Mouse (Mus musculus): ENCODE results near the gene Bmp2.

Bmp2 gene

DNA sequence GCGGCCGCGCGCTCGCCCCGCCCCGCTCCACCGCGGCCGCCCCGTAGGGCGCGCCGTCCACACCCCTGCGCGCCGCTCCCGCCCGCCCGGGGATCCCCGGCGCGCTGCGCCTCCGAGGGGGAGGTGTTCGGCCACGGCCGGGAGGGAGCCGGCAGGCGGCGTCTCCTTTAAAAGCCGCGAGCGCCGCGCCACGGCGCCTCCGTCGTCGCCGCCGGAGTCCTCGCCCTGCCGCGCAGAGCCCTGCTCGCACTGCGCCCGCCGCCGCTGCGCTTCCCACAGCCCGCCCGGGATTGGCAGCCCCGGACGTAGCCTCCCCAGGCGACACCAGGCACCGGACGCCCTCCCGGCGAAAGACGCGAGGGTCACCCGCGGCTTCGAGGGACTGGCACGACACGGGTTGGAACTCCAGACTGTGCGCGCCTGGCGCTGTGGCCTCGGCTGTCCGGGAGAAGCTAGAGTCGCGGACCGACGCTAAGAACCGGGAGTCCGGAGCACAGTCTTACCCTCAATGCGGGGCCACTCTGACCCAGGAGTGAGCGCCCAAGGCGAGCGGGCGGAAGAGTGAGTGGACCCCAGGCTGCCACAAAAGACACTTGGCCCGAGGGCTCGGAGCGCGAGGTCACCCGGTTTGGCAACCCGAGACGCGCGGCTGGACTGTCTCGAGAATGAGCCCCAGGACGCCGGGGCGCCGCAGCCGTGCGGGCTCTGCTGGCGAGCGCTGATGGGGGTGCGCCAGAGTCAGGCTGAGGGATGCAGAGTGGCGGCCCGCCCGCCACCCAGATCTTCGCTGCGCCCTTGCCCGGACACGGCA, at the start of gene Bmp2:
TSS of gene Bmp2 (plus strand) at position 129 of the 811 bp plus-strand sequence.
- no peak for DNase-seq (ENCODE audit: low read depth, low spot score)

- DNase-seq (ENCODE audit: low read depth, low spot score), result no peak
Measured at GRCm38 (mm10) chr2:133505678-133506077, 46.3 kb upstream of the Bmp2 start.

DNA sequence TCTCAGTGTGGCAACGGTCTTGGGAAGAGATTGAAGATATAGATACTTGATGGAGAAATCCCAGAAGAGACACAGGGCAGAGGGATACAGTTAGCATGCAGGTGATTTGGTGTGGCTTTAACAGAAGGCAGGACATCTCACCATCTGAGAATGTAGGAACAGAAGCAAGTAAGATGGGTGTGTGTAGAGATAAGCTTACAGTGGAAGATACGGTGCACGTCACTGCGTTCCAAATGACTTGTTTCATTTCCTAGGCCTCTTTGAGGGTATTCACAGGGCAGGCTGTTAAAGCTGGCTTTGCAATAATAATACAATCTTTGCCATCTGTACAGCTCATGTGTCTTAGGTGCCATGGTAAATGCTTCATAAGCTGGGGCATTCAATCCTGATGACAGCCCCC, 44.9 kb upstream of the Bmp2 start:
- DNase-seq (ENCODE audit: low read depth, low spot score), result no peak

- DNase-seq (ENCODE audit: low read depth, low spot score), result no peak
Measured at GRCm38 (mm10) chr2:133509141-133509540, 42.8 kb upstream of the Bmp2 start.

GRCm38 (mm10) chr2:133511011-133511779, 40.8 kb upstream of the Bmp2 start:
- no peak for DNase-seq (ENCODE audit: low read depth, low spot score)

DNA sequence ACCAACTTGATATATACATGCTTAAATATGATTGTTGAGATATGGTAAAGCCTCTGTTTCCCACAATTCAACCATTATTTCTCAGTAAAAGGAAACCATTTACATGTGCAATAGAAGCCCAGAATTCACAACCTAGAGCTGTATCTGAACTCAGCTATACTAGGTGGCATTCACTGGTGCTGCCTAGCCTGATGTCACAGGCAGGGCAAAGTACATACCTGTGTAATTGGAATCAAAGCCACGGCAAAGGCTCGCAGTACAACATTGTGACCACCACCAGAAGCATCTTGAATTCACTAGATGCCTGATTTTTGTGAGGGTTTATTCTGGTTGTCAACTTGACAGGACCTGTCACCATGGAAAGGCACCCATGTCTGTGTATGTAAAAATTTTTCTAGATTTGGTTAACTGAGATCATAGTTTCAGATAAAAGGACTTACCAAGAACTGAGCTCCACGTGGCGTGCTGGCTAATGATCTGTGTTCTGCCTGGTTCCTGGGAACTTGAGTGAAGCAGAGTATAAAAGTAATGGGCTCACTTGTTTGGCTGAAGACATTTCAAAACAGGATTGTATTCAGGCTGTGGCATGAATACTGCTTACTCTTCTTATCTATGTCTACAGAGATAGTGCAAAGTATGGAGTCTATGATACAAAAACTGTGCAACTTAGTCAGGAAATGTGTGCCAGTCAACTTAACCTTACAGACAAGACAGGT, 35.5 kb upstream of the Bmp2 start:
- no peak for DNase-seq (ENCODE audit: low read depth, low spot score)

GRCm38 (mm10) chr2:133517867-133518266, 34.1 kb upstream of the Bmp2 start:
- DNase-seq (ENCODE audit: low read depth, low spot score), result no peak

GRCm38 (mm10) chr2:133521193-133521592, 30.8 kb upstream of the Bmp2 start:
- DNase-seq (ENCODE audit: low read depth, low spot score), result no peak

DNA sequence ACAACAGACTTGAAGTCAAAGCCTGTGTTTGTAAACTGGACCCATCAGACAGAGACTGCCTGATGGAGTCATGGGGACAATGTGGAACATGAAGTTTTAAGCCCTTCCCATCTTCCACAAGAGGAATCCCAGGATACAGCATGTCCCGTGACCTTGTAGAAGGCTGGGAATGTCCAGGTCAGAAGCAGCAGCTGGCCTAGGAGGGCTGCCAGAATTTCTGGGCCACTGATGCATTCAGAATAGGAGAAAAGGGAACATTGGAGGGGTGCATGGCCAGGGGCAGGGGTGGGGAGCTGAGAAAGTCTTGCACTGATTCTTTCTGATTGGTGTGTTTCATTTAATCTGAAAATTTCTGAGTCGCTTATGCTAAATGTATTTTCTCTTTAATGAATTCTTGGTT, 29.8 kb upstream of the Bmp2 start:
- DNase-seq (ENCODE audit: low read depth, low spot score), result no peak

- DNase-seq (ENCODE audit: low read depth, low spot score), result no peak
Measured at GRCm38 (mm10) chr2:133525621-133526181, 26.3 kb upstream of the Bmp2 start.

- no peak for DNase-seq (ENCODE audit: low read depth, low spot score)
Measured at GRCm38 (mm10) chr2:133529396-133529795, 22.6 kb upstream of the Bmp2 start.

DNA sequence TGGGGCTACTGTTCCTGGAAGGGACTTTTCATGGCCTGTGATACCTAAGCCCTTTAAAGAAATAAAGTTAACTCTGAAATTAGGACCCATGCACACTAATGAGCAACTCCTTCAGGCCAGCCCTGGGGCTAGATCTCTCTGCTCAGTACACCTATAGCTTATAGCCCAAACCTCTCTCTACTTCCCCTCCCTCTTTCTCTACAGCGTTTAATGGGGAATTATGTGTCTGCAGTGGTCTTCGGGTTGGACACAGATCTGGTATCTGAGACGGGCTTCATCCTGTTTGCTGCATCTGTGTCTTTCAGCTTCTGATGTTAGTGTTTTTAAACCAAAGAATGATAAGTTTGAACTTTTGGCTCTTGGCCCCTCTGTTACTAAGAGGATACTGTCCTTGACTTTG, 18.9 kb upstream of the Bmp2 start:
- DNase-seq (ENCODE audit: low read depth, low spot score), result no peak

GRCm38 (mm10) chr2:133535481-133535880, 16.5 kb upstream of the Bmp2 start:
- no peak for DNase-seq (ENCODE audit: low read depth, low spot score)

GRCm38 (mm10) chr2:133536812-133537211, 15.1 kb upstream of the Bmp2 start:
- DNase-seq (ENCODE audit: low read depth, low spot score), result no peak

GRCm38 (mm10) chr2:133540702-133541101, 11.3 kb upstream of the Bmp2 start:
- DNase-seq (ENCODE audit: low read depth, low spot score), result no peak

DNA sequence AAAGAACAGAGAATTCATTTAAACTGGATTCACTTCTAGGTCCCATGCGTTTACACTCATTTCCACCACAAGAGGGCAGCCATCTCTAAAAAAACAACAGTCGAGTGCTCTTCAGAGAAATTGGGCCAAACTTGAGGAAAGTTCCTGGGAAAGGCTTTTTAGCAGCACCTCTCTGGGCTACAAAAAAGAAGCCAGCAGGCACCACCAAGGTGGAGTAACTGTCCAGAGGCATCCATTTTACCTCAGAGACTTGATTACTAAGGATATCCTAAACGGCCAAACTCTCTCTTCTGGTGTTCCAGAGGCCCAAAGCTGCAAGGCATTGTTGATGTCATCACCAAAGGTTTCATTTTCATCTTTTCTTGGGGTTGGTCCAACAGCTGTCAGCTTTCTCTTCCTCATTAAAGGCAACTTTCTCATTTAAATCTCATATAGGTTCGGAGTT, 1.7 kb upstream of the Bmp2 start:
- no peak for DNase-seq (ENCODE audit: low read depth, low spot score)

DNA sequence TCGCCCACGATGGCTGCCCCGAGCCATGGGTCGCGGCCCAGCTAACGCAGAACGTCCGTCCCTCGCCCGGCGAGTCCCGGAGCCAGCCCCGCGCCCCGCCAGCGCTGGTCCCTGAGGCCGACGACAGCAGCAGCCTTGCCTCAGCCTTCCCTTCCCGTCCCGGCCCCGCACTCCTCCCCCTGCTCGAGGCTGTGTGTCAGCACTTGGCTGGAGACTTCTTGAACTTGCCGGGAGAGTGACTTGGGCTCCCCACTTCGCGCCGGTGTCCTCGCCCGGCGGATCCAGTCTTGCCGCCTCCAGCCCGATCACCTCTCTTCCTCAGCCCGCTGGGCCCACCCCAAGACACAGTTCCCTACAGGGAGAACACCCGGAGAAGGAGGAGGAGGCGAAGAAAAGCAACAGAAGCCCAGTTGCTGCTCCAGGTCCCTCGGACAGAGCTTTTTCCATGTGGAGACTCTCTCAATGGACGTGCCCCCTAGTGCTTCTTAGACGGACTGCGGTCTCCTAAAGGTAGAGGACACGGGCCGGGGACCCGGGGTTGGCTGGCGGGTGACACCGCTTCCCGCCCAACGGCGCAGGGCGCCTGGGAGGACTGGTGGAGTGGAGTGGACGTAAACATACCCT, 995 bp downstream of the Bmp2 start:
- DNase-seq (ENCODE audit: low read depth, low spot score), result no peak

- no peak for DNase-seq (ENCODE audit: low read depth, low spot score)
Measured at GRCm38 (mm10) chr2:133553911-133554285, 1.9 kb downstream of the Bmp2 start.

- no peak for DNase-seq (ENCODE audit: low read depth, low spot score)
Measured at GRCm38 (mm10) chr2:133554286-133555021, 2.5 kb downstream of the Bmp2 start.

DNA sequence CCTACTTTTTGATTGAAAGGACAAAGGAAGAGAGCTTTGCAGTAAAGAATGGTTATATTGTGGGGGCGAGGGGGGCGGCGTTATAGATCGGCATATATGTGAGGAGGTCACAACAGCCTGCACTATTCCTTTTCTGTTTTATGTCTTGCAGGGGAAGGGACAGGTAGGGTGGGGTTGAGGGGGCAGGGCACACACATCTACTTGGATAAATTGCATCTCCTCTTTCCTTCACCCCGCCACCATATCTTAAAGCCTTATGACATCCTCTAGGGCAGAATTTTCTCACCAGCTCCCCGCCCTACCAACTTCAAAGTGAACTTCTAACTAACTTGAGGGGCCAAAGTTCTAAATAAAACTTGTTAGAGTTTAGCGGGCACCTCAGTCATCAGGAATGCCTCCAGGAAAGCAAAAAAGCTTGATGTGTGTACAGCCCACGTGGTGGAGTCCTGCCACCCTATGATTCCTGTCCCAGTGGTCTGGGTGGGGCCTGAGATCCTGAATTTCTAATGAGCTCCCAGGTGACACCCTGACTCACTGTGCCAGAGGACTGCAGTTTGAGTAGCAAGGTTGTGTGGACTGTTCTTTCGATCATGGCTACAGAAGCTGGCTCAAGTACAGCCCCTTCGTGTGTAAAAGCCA, 12.4 kb downstream of the Bmp2 start:
- DNase-seq (ENCODE audit: low read depth, low spot score), result no peak

Measured in CD4-positive helper T cell, adult 2 months (primary cell).